Mouse (Mus musculus) T-helper 1 cell (primary cell): Measurements from ENCODE around the gene Zp1.

Experiments used
- in situ Hi-C: fragments of 300-600 bp; cut with MboI, MseI; formaldehyde crosslinking; loops from one replicate; pipeline ENCODE4 v1.15.1; 2025; ENCODE audit warnings: high pct_unique_total_duplicates

The Zp1 gene

GRCm38 (mm10) chr19:10880085-10880974 is 40.1 kb downstream of the Zp1 start:
- in situ Hi-C loops: no loop called here

- in situ Hi-C loops: no loop called here
These were observed 42.1 kb downstream of the Zp1 start for GRCm38 (mm10) chr19:10878201-10878837.

- in situ Hi-C loops: no loop called here
These were observed 49.0 kb downstream of the Zp1 start for GRCm38 (mm10) chr19:10871328-10871961.

GRCm38 (mm10) chr19:10870676-10871075 is 49.8 kb downstream of the Zp1 start:
- in situ Hi-C loops: no loop called here

- in situ Hi-C loops: no loop called here
These were observed 50.4 kb downstream of the Zp1 start, which contains the start of gene Tmem132a for GRCm38 (mm10) chr19:10869886-10870527. TSS of gene Tmem132a (minus strand) at chr19:10869940.

- in situ Hi-C loops: no loop called here
These were observed 51.1 kb downstream of the Zp1 start for GRCm38 (mm10) chr19:10869241-10869885.

GRCm38 (mm10) chr19:10868623-10869141 is 51.8 kb downstream of the Zp1 start:
- in situ Hi-C loops: no loop called here

- in situ Hi-C loops: no loop called here
These were observed 52.3 kb downstream of the Zp1 start for GRCm38 (mm10) chr19:10867946-10868622.

- in situ Hi-C loops: no loop called here
These were observed 54.1 kb downstream of the Zp1 start for GRCm38 (mm10) chr19:10866351-10866750.
